Mouse (Mus musculus) frontal cortex, postnatal 10 days (tissue): ENCODE measurements around the gene Fbxl15.

ENCODE experiments used
- DNase-seq, 2 experiments: peaks; one replicate each; pipeline ENCODE4 v3.0.0; 2022; ENCODE audit warnings: low spot score in 2 of 2, mixed read lengths in 1 of 2

The Fbxl15 gene

DNA sequence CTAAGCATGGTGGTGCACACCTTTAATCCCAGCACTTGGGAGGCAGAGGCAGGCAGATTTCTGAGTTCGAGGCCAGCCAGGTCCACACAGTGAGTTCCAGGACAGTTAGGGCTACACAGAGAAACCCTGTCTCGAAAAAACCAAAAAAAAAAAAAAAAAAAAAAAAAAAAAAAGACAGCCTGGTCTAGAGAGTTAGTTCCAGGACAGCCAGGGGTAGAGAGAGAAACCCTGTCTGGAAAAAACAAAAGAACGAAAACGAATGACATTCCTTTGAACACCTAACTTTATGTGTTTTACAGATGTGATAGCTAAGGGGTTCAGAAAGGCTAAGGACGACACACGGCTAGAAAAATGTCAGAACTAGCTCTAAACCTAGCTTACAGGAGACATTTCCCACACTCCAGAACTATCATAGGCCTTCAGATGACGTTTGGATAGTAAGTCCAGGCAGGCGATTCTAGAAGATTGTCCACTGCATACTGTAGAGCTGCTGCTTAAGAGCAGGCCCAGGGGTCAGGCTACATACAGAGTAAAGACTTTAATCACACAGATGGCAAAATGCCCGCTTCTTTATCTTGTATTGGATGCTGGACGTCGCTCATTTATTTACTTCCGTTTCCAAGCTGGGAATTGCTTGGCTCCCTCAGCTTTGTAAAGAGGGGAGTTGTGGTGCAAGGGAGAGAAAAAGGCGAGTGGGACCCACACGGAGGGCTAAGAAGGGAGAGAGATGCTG is 20.1 kb downstream of the Fbxl15 start:
- DNase-seq = no peak

DNA sequence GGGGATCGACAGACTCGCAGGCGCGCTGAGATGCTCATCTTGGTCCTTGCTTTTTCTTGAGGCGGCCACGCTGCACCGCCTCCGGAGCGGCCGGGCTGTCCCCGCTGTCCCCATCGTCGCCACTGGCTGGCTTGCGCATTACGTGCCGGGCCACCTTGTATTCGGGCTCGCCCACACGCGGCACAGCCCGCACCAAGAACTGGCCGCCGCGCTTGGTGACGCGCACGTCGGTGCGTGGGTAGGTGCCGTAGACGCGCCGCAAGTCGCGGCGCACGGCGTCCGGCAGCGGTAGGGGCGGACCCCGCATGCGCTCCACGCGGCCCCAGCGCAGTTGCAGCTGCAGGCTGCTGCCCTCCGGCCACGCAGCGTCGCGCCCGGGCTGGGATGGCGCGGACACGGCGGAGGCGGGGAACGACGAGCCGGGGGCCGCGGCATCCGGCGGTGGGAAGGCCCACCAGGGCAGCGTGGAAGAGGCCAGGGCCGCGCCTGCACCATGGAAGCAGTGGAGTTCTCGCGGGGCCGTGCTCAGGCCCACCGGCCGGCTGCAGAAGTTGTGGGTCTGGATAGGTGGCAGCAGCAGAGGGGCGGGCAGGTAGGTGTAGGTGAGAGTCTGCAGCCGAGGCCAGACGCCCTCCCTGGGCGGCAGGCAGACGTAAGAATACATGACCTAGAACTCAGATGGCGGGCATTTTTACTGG is 20.9 kb downstream of the Fbxl15 start:
- DNase-seq = peak; percentile 84 to 87

DNA sequence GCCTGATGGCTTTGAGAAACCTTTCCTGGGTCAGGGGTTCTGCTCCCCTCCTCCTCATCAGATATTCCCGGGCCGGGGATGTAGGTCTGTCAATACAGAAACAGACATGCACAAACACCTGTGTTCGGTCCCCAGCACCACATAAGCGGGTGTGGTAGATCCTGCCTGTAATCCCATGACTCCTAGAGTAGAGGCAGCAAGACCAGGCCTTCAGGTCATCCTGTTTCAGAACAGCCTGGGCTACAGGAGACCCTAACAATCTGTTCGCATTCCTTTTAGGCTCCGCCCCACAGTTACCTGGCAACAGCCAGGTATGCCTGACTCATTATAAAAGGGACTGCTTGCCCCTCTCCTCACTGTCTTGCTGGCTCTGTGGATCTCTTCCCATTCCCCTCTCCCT is 21.6 kb downstream of the Fbxl15 start:
- no peak for DNase-seq

DNA sequence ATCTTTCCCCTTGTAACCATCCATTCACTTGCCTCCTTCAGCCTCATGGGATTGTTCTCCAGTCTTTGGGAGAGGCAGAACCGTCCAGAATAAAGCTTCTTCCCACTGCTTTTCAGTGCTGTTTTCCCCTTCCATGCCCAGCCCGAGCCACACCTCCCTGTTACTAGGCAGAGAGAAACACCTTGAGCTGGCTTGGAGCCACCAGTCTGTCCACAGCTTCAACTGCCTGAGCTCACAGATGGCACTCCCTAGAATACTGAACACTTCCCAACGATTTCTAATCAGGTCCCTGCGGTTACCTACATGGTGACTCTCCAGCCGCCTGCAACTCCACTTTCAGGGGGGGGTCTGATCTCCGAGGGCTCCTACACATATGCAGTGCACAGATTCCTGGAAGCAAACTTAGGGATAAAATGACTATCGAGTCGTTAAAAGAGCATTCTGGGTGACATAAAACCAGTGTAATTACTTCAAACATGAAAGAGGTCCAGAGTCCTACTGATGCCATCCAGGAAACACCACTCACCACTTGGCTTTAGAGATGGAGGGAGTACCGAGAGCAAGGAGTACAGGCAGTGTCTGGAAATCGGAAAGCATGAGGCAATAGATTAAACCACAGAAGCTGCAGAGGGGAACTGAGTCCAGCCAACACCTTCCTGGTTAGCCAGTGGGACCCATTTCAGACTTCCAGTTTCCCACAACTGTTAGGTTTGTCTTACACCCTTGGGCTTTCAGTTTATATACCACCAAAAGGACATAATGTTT is 22.4 kb downstream of the Fbxl15 start, which contains the start of gene 2310034G01Rik:
TSS of gene 2310034G01Rik (minus strand) at position 135 of the 765 bp plus-strand sequence.
- no peak for DNase-seq

- DNase-seq = peak; percentile 88
Measured at GRCm38 (mm10) chr19:46356701-46357138, 28.7 kb downstream of the Fbxl15 start.

DNA sequence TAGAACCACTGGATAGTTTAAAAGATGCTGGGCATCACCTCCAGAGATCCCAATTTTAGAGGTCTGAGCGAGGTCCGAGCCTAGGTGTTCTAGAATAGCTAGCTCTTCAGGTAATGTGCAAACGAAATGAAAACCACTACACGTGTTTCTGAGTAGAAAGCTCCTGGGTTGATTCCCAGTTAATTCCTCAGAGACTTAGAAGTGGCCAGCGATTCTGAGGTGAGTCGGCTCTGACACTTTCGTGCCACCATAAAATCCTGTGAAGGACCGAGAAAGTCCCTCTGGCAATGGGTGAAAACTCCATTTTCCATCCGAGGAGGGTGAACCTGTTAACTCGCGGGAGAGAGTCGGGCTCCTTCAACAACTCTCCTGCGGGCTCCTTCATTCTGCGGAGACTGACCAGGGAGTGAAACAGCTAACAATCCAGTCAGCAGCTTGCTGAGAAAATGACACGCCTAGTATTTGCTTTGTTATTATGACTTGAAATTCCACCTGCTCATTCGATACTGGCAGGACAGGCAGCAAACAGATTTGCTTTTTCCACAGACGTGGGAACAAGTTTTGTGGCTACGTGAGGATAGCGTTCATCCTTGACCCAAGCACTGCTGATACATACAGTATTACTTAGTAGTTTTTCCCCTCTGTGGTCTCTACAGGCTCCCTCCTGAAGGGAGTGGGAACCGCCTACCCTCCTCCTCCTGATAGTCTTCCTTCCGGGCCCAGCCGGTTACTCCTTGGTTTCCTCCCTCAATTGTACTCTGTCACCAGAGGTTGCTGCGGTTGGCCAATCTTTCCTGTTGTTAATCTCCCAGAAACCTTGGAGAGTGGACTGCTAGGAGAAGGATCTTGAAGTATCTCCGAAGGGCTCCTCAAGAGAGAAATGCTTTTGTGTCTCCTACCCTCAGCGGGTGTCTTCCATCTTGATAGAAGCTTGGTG is 29.6 kb downstream of the Fbxl15 start:
- DNase-seq = no peak

- DNase-seq = no peak
Measured at GRCm38 (mm10) chr19:46358381-46358780, 30.4 kb downstream of the Fbxl15 start.

- DNase-seq = no peak
Measured at GRCm38 (mm10) chr19:46362104-46362503, 34.1 kb downstream of the Fbxl15 start.

GRCm38 (mm10) chr19:46363294-46364009 is 35.5 kb downstream of the Fbxl15 start:
- DNase-seq = no peak

GRCm38 (mm10) chr19:46367798-46368590 is 40.0 kb downstream of the Fbxl15 start:
- no peak for DNase-seq

GRCm38 (mm10) chr19:46369204-46369603 is 41.2 kb downstream of the Fbxl15 start:
- DNase-seq = peak in 1 of 2 experiments; percentile 52

GRCm38 (mm10) chr19:46374477-46375088 is 46.6 kb downstream of the Fbxl15 start:
- no peak for DNase-seq

GRCm38 (mm10) chr19:46375489-46375888 is 47.5 kb downstream of the Fbxl15 start:
- peak in 1 of 2 experiments; percentile 31 for DNase-seq

DNA sequence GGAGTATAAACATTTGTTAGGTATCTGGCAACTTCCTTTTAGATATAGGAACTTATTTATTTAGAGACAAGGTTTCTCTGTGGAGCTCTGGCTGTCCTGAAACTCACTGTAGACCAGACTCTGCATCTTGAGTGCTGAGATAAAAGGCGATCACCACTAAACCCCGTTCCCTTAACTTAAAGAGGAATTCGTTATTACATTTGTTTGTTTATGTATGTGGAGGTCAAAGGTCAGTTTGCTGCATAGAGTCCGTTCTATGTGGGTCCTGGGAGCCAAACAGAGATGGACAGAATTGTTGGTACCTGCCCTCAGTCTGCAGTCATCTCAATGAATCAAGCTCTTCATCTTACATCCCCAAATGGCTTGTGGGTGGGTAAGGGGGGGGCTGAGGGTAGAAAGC is 47.9 kb downstream of the Fbxl15 start:
- no peak for DNase-seq
